10 mouse cellular contexts compared by ENCODE assay signal in genomic region chr17:75436095-75436494, GRCm38 (mm10). TPM values are rescaled to one million over a fixed set of nuclear protein-coding genes. Genes with fewer than 3 reads are reported as not detected.
DNase-seq lines count a peak whose midpoint lies in the region; ATAC-seq and TF ChIP-seq lines count a peak whose summit lies in the region.
"Had no signal": no experiment of that assay in that cellular context is flagged by ENCODE, and none has a peak within 500 bp of the region (broad histone marks: within the 10 kb centered on the region; RNA-seq: fewer than 3 reads in every experiment).

No protein-coding gene starts in this region.

- no peak for ATAC-seq in forebrain, embryonic 16.5 days
- no peak for ATAC-seq in forebrain, embryonic 12.5 days (ENCODE audit: low FRiP score)
- ATAC-seq in heart, embryonic 12.5 days (ENCODE audit: insufficient number of reproducible peaks, low FRiP score) = no peak
- ATAC-seq in neural tube, embryonic 15.5 days (ENCODE audit: low FRiP score) = no peak
- ATAC-seq in cerebellum, adult (ENCODE audit: insufficient number of reproducible peaks, low FRiP score, low TSS enrichment) = no peak

- H3K9ac ChIP-seq in forebrain, embryonic 16.5 days (replicated peaks; ENCODE audit: low read depth, low read length) = no peak overlapping the region
- no peak overlapping the region for H3K9ac ChIP-seq in forebrain, embryonic 12.5 days
- H3K9ac ChIP-seq in heart, embryonic 12.5 days = peak overlapping the region; percentile 29; the same call in 1 of the 2 replicates
- H3K9ac ChIP-seq in neural tube, embryonic 15.5 days (replicated peaks) = no peak overlapping the region
- H3K9ac ChIP-seq: limb, embryonic 15.5 days had no signal

- 0 out of 2 replicates have a peak overlapping the region, but pooled peaks have one; percentile 15 for H3K27ac ChIP-seq in forebrain, embryonic 16.5 days (ENCODE audit: low read length)
- no peak overlapping the region for H3K27ac ChIP-seq in forebrain, embryonic 12.5 days
- H3K27ac ChIP-seq in left cerebral cortex, adult 2 months = peak overlapping the region; percentile 72
- H3K27ac ChIP-seq in heart, embryonic 12.5 days (ENCODE audit: poor library complexity, severe bottlenecking) = peak overlapping the region; percentile 71
- no peak overlapping the region for H3K27ac ChIP-seq in neural tube, embryonic 15.5 days (replicated peaks)
- H3K27ac ChIP-seq: limb, embryonic 15.5 days had no signal

- H3K9me3 ChIP-seq in forebrain, embryonic 16.5 days (ENCODE audit: control insufficient read depth, low read length) = no peaks in the 10 kb centered on the region
- no peaks in the 10 kb centered on the region for H3K9me3 ChIP-seq in forebrain, embryonic 12.5 days
- no peaks in the 10 kb centered on the region for H3K9me3 ChIP-seq in heart, embryonic 12.5 days (replicated peaks)
- no peaks in the 10 kb centered on the region for H3K9me3 ChIP-seq in neural tube, embryonic 15.5 days (replicated peaks)
- H3K9me3 ChIP-seq: limb, embryonic 15.5 days had no signal

- H3K4me1 ChIP-seq in forebrain, embryonic 16.5 days (replicated peaks; ENCODE audit: control insufficient read depth, insufficient read depth, low read length) = peaks cover 3% of the 10 kb centered on the region; the same call in 1 of the 2 replicates
- 0 out of 2 replicates have a peak, but pooled peaks cover 4% of the 10 kb centered on the region for H3K4me1 ChIP-seq in forebrain, embryonic 12.5 days
- peaks cover 18% of the 10 kb centered on the region for H3K4me1 ChIP-seq in heart, embryonic 12.5 days (replicated peaks)
- H3K4me1 ChIP-seq in neural tube, embryonic 15.5 days = peaks cover 7% of the 10 kb centered on the region
- H3K4me1 ChIP-seq: limb, embryonic 15.5 days had no signal

- intact Hi-C loops in left cerebral cortex, adult 2 months (cut with DNase I) = no loop called here

- no peak for TF ChIP-seq CTCF in left cerebral cortex, adult 2 months (IDR thresholded peaks at IDR 0.05)

- H3K36me3 ChIP-seq in forebrain, embryonic 16.5 days (ENCODE audit: control insufficient read depth, insufficient read depth) = no peaks in the 10 kb centered on the region
- H3K36me3 ChIP-seq in forebrain, embryonic 12.5 days (replicated peaks) = no peaks in the 10 kb centered on the region
- H3K36me3 ChIP-seq in heart, embryonic 12.5 days = no peaks in the 10 kb centered on the region
- no peaks in the 10 kb centered on the region for H3K36me3 ChIP-seq in neural tube, embryonic 15.5 days
- H3K36me3 ChIP-seq: limb, embryonic 15.5 days had no signal

- 85% methylated on average over 8 of the region's 8 CpGs for WGBS in forebrain, embryonic 16.5 days
- WGBS in forebrain, embryonic 12.5 days = 82% methylated on average over 8 of the region's 8 CpGs
- WGBS in heart, embryonic 12.5 days = 49% methylated on average over 8 of the region's 8 CpGs
- 83% methylated on average over 8 of the region's 8 CpGs for WGBS in neural tube, embryonic 15.5 days

- H3K4me2 ChIP-seq in forebrain, embryonic 16.5 days (ENCODE audit: low read length) = no peak overlapping the region
- H3K4me2 ChIP-seq in forebrain, embryonic 12.5 days = no peak overlapping the region
- H3K4me2 ChIP-seq in heart, embryonic 12.5 days = peak overlapping the region; percentile 33
- no peak overlapping the region for H3K4me2 ChIP-seq in neural tube, embryonic 15.5 days
- H3K4me2 ChIP-seq: limb, embryonic 15.5 days had no signal

- no peak overlapping the region for H3K4me3 ChIP-seq in forebrain, embryonic 16.5 days (replicated peaks; ENCODE audit: low read length)
- H3K4me3 ChIP-seq in forebrain, embryonic 12.5 days (replicated peaks) = no peak overlapping the region
- H3K4me3 ChIP-seq in left cerebral cortex, adult 2 months = peak overlapping the region; percentile 34
- peak overlapping the region; percentile 37 for H3K4me3 ChIP-seq in heart, embryonic 12.5 days
- 0 out of 2 replicates have a peak overlapping the region, but pooled peaks have one; percentile 2 for H3K4me3 ChIP-seq in neural tube, embryonic 15.5 days (replicated peaks)
- H3K4me3 ChIP-seq: erythroblast, embryonic 14.5 days; limb, embryonic 15.5 days had no signal

- H3K27me3 ChIP-seq in forebrain, embryonic 16.5 days (replicated peaks; ENCODE audit: control insufficient read depth, insufficient read depth, low read length) = no peaks in the 10 kb centered on the region
- no peaks in the 10 kb centered on the region for H3K27me3 ChIP-seq in forebrain, embryonic 12.5 days
- H3K27me3 ChIP-seq in heart, embryonic 12.5 days (replicated peaks) = no peaks in the 10 kb centered on the region
- H3K27me3 ChIP-seq in neural tube, embryonic 15.5 days (replicated peaks) = no peaks in the 10 kb centered on the region
- H3K27me3 ChIP-seq: limb, embryonic 15.5 days had no signal

- DNase-seq in left cerebral cortex, adult 2 months (ENCODE audit: extremely low spot score in 1 of 2, low spot score in 2 of 2) = no peak
- DNase-seq in left cerebral cortex, adult 9 months (ENCODE audit: low spot score in 2 of 2) = no peak
- no peak for DNase-seq in testis, postnatal 10 days (ENCODE audit: low spot score)

RNA-seq across cellular contexts. Expression of gene Rasgrp3, which starts 0.4 kb away (rescaled TPM):
- 4.9 and 6.0 TPM in 2 replicates for polyA plus RNA-seq in forebrain, embryonic 16.5 days (2015; fragmentation: Nextera tagmentation; extraction: Ambion mirVana)
- 5.7 and 6.3 TPM in 2 replicates for polyA plus RNA-seq in forebrain, embryonic 12.5 days (2016; fragmentation: Nextera tagmentation; extraction: Ambion mirVana)
- total RNA-seq in left cerebral cortex, adult 2 months (2021) = 1 to 10 TPM; 7.4 to 9.0 TPM
- polyA plus RNA-seq in heart, embryonic 12.5 days (2016; fragmentation: Nextera tagmentation; extraction: Ambion mirVana) = 16.7 and 17.1 TPM in 2 replicates
- polyA plus RNA-seq in neural tube, embryonic 15.5 days (2015; fragmentation: Nextera tagmentation; extraction: Ambion mirVana) = 5.9 and 7.2 TPM in 2 replicates
- polyA plus RNA-seq: erythroblast, embryonic 14.5 days had no signal

Comparison
In these comparisons a context has a peak if more than half of its experiments do, and no peak if none do; other contexts are left out.
1. H3K27ac ChIP-seq: peak in forebrain, embryonic 16.5 days (single experiment), left cerebral cortex, adult 2 months (single experiment) and heart, embryonic 12.5 days (single experiment); none in forebrain, embryonic 12.5 days (single experiment) and neural tube, embryonic 15.5 days (single experiment).
2. H3K4me3 ChIP-seq: peak in left cerebral cortex, adult 2 months (single experiment), heart, embryonic 12.5 days (single experiment) and neural tube, embryonic 15.5 days (single experiment); none in forebrain, embryonic 16.5 days (single experiment) and forebrain, embryonic 12.5 days (single experiment).